Mouse (Mus musculus) ES-E14 (cell line): ENCODE results near the gene Pcdh7. TPM values are rescaled to one million over a fixed set of nuclear protein-coding genes. Genes with fewer than 3 reads are reported as not detected.
"Not testable (repeated sequence)": the region's sequence is repeated elsewhere in the genome, so short reads cannot be mapped to it uniquely, and the experiment has no call there.

Source experiments
- DNase-seq: peaks from one replicate; pipeline ENCODE4 v3.0.0-alpha.2; 2013; ENCODE audit warnings: low read depth, low spot score
- H3K27ac ChIP-seq: 2 replicates; pipeline ENCODE4 v1.5.1; 2012; ENCODE audit warnings: low read depth, mild to moderate bottlenecking, low read length, moderate library complexity, mixed read lengths; ENCODE audit not compliant: poor library complexity, insufficient read depth, severe bottlenecking
- H3K36me3 ChIP-seq: 2 replicates; pipeline ENCODE4 v1.6.1; 2012; ENCODE audit warnings: mild to moderate bottlenecking, low read length, moderate library complexity, mixed read lengths; ENCODE audit not compliant: control insufficient read depth, poor library complexity, insufficient read depth, severe bottlenecking
- H3K4me1 ChIP-seq, 2 experiments: fragments of 150-350 bp in 1 of 2; sonication (generic) in 1 of 2; 2 replicates each; pipeline ENCODE4 v1.6.1; 2012; ENCODE audit warnings: low read length in 2 of 2, mild to moderate bottlenecking in 1 of 2, mixed read lengths in 1 of 2; ENCODE audit not compliant: control insufficient read depth in 2 of 2, insufficient read depth in 2 of 2, poor library complexity in 1 of 2
- H3K4me3 ChIP-seq, 2 experiments: fragments of 150-350 bp in 1 of 2; sonication (generic) in 1 of 2; 2 replicates each; pipeline ENCODE4 v1.5.1; 2012; ENCODE audit warnings: low read length in 2 of 2, low read depth in 1 of 2, mild to moderate bottlenecking in 1 of 2, mixed read lengths in 1 of 2; ENCODE audit not compliant: insufficient read depth in 1 of 2, poor library complexity in 1 of 2, severe bottlenecking in 1 of 2
- H3K9ac ChIP-seq: 2 replicates; pipeline ENCODE4 v1.6.1; 2012; ENCODE audit warnings: low read depth, mild to moderate bottlenecking, low read length, mixed read lengths; ENCODE audit not compliant: poor library complexity, insufficient read depth, severe bottlenecking
- H3K9me3 ChIP-seq: fragments of 150-350 bp; sonication (generic); 2 replicates; pipeline ENCODE4 v1.6.1; 2012; ENCODE audit warnings: low read depth, mild to moderate bottlenecking, low read length; ENCODE audit not compliant: control insufficient read depth, insufficient read depth
- CHD2 ChIP-seq: IDR thresholded peaks from 2 replicates; pipeline ENCODE4 v1.6.1; 2014; ENCODE audit warnings: mild to moderate bottlenecking, low read depth, low read length, inconsistent platforms
- HCFC1 ChIP-seq: IDR thresholded peaks from 2 replicates; pipeline ENCODE4 v1.6.1; 2012; ENCODE audit warnings: low read length, inconsistent platforms, borderline replicate concordance; ENCODE audit not compliant: insufficient read depth
- MAFK ChIP-seq: IDR thresholded peaks from 2 replicates; pipeline ENCODE4 v1.6.1; 2014; ENCODE audit warnings: mild to moderate bottlenecking, low read depth, low read length, inconsistent platforms; ENCODE audit not compliant: insufficient read depth
- ZC3H11A ChIP-seq: IDR thresholded peaks from 2 replicates; pipeline ENCODE4 v1.6.1; 2012; ENCODE audit warnings: low read depth, mild to moderate bottlenecking, inconsistent platforms, low read length, borderline replicate concordance
- ZNF384 ChIP-seq: IDR thresholded peaks from 2 replicates; pipeline ENCODE4 v1.6.1; 2012; ENCODE audit warnings: low read depth, low read length, inconsistent platforms
- in situ Hi-C, 2 experiments: fragments of 600-800 bp; cut with MboI; formaldehyde crosslinking; loops; one replicate each; pipeline ENCODE4 v1.15.1; 2025; ENCODE audit warnings: low sequenced_read_pairs in 2 of 2, inconsistent platforms in 1 of 2; ENCODE audit not compliant: unreplicated experiment in 2 of 2
- total RNA-seq: library from RNA; depleted of rRNA; stranded (reverse); fragments of 300-350 nt; gene quantifications from 2 replicates; pipeline ENCODE4 v1.2.3, GENCODE M21; 2012; rRNA removed

The Pcdh7 gene
- total RNA-seq, result 1.4 and 11.9 TPM in 2 replicates

DNA sequence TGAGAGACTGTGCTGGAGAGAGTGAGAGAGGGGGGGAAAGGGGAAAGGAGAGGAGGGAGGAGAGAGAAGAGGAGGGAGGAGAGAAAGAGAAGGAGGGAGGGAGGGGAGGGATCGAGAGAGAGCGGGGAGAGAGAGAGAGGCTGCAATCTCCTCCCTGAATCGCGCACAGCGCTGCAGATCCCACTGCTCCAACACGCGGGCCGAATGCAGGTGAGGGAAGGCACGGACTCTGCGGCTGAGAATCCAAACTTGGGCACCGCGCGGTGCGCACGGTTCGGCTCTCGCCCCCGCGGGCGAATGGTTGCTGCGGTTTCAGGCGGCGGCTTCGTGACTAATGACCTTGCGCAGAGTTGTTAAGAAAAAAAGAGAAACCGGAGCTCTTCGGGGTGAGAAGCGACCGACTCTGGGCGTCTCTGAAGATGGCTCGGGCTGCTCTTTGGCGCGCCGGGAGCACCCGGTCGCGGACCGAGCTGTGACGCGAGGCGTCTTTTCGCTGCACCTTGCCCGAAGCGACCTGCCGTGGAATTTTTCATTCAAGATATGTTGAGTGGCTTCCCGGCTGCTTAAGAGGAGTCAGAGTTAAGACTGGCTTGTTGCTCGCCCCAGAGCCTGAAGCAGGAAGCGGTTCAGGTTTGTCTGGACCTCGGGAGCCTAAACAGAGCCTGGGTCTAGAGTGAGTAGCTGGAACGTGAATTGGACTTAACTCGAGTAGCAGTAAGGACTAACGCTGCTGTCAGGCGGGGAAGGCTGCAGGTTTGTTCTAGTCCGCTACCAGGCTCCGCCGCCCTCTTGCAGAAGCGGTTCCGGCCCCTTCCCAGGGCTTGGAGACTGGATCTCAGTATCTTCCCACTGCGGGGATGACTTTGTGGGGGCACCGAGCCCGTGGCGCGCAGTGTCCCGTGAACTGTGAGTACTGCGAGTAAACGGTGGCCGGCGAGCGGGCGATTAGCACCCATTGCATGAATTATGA, at the start of gene Pcdh7:
Pcdh7 (plus strand) TSS at position 62 of the 970 bp plus-strand sequence.
- peak within 1 kb of the TSS; percentile 14; the same call in 1 of the 2 replicates for H3K9ac ChIP-seq
- H3K4me1 ChIP-seq, result peaks cover 0 to 5% of the 10 kb centered on the region in 2 experiments; a peak in 2 of 4 replicates
- in situ Hi-C loops, result no loop called here
- no peak within 1 kb of the TSS for H3K27ac ChIP-seq
- no peaks in the 10 kb centered on the region for H3K36me3 ChIP-seq
- TF ChIP-seq ZC3H11A (no peak), MAFK (no peak), ZNF384 (no peak), CHD2 (no peak), HCFC1 (no peak)
- H3K4me3 ChIP-seq, result peak within 1 kb of the TSS; percentile 59 to 65
- H3K9me3 ChIP-seq, result no peaks in the 10 kb centered on the region
- peak; percentile 29 for DNase-seq

DNA sequence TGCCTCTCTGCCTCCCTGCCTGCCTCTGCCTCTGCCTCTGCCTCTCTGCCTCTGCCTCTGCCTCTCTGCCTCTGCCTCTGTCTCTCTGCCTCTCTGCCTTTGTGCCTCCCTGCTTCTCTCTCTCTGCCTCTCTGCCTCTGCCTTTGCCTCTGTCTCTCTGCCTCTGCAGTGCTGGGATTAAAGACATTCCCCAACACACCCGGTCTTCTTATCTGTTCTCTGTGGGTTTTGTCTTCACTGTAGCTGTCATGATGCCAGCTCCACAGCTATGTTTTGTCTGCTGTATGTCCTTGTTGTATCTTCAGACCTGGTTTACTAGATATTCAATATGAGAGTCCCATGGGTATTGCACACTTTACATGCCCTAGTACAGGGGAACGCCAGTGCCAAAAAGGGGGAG, 40.8 kb upstream of the Pcdh7 start:
- H3K9me3 ChIP-seq, H3K36me3 ChIP-seq, H3K9ac ChIP-seq, H3K27ac ChIP-seq, DNase-seq, in situ Hi-C loops, H3K4me1 ChIP-seq, H3K4me3 ChIP-seq: not testable (repeated sequence)

- H3K9me3 ChIP-seq, result no peaks in the 10 kb centered on the region
- H3K4me1 ChIP-seq, result no peaks in the 10 kb centered on the region
- in situ Hi-C loops, result no loop called here
- no peak overlapping the region for H3K9ac ChIP-seq
- no peak for TF ChIP-seq CHD2
- TF ChIP-seq MAFK, result no peak
- H3K4me3 ChIP-seq, result no peak overlapping the region
- no peaks in the 10 kb centered on the region for H3K36me3 ChIP-seq
- DNase-seq, result no peak
- H3K27ac ChIP-seq, result no peak overlapping the region
Measured at GRCm38 (mm10) chr5:57708396-57708795, 9.4 kb upstream of the Pcdh7 start.

- H3K27ac ChIP-seq, result no peak overlapping the region
- peaks cover 0 to 2% of the 10 kb centered on the region in 2 experiments; a peak in 2 of 4 replicates for H3K4me1 ChIP-seq
- no peaks in the 10 kb centered on the region for H3K9me3 ChIP-seq
- in situ Hi-C loops, result no loop called here
- no peak overlapping the region for H3K4me3 ChIP-seq
- DNase-seq, result no peak
- TF ChIP-seq CHD2 (no peak), ZNF384 (no peak), ZC3H11A (no peak), HCFC1 (no peak), MAFK (no peak)
- H3K36me3 ChIP-seq, result no peaks in the 10 kb centered on the region
- no peak overlapping the region for H3K9ac ChIP-seq
Measured at GRCm38 (mm10) chr5:57713980-57714379, 3.8 kb upstream of the Pcdh7 start.
